Mouse (Mus musculus) hindlimb bud, embryonic 11.5 days (tissue): ENCODE measurements around the gene Gm49395.

Experiments used
- DNase-seq: peaks from one replicate; pipeline ENCODE4 v3.0.0-alpha.2; 2012; ENCODE audit warnings: low read depth, low spot score; ENCODE audit errors: extremely low spot score

The Gm49395 gene

DNA sequence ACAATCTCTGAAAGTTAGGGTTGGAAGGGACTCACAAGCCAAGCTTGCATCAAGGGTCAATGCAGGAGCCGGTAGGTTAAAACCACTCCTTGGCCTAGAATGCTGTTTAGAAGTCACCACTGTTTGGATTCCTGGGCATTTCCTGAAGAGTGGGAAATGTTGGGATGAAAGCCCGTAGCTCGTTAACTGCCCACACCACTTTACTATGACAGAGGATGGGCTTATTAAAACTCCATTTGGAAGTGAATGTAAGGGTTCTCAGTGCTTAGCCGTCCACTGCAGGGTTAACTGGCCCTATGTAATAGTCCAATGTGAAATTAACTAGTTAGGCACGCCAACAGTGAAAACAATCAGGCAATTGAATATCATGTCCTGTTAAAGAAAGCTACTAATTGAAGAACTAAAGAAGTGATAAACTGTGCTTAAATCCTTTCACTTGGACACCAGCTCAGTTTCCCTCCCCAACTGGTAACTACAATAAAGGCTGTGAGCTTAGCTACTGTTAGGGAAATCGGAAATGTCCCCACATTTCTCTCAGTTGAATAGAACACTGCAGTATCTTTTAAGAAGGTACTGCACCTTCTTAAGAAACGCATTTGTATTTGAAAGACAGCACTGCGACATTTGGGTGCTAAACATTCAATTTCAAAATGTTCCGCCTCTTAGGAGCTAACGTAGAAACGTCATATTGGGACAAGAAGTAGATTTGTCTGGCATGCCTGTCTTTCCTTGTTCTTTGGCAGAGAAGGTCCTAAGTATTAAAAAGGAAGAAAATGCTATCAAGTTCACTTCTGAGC, 1.1 kb downstream of the Gm49395 start:
- peak; percentile 12 for DNase-seq

DNA sequence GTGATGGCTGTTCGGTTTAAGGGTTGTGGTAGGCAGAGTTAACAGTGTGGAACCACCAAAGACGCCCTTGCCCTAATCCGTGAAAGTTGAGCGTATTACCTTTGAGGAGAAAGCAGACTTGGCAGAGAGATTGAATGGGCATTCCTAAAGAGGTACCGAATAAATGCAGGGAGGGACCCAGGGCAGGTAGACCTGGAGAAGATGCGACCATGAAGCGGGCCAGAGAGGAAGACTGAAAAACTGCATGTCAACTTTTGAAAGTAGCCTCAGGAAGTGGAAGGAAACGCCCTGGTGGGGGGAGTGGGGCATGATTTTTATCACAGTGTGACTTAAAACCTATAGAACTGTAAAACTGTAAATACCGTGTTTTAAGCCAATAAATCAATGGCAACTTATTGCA, 2.3 kb downstream of the Gm49395 start:
- no peak for DNase-seq

DNA sequence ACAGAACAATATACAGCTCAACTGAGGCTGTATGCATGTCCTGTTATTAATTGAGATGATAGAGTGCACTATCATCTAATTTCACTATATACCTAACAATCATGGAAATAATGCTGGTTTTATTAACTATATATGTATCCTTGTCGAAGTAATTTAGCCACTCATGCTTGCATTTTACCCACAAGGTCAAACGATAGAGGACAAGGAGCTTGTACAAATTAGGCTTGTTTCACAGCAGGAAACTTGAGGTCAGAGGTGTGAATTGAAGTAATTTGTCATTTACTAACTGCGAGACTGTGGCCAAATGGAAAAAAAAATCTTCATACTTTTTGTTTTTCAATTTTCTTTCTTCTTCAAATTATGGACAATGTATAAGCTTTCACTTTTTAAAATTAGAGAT, 3.5 kb downstream of the Gm49395 start:
- DNase-seq, result no peak

DNA sequence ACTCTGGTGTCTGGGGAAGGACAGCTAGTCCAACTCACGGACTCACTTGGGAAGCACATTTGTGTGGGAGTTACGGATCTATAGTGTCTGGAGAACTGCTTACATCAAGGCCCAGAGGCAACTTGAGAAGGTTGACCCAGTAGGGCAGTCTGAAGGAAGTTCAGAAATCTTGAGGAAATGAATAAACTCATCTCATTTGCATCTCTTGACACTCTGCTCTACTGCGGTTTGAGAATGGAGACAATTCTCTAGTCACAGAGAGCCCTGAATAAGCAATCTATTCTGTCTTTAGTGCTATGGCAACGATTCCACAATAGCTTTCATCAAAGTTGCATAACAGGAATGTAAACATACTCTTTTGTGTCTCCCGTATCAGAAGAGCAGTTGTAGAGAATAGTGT, 4.8 kb downstream of the Gm49395 start:
- DNase-seq, result no peak

DNA sequence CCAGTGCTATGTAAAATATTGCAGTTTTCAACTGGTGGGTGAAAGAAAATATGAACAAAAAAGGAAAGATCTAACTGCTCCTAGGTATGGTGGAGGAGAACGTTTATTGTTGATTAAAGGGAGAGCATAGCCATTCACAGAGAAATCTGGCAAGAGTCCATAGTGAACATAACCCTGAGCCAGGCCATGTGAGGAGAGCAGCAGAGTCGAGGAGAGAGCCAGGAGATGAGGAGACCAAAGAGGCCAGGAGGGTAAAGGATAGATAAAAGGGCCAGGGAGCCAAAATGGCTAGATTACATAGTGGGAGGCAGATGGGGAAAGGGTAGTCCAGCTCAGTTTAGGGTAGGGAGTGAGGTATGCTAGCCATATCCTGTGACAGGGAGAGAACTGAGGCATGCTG, 5.5 kb downstream of the Gm49395 start:
- no peak for DNase-seq

DNA sequence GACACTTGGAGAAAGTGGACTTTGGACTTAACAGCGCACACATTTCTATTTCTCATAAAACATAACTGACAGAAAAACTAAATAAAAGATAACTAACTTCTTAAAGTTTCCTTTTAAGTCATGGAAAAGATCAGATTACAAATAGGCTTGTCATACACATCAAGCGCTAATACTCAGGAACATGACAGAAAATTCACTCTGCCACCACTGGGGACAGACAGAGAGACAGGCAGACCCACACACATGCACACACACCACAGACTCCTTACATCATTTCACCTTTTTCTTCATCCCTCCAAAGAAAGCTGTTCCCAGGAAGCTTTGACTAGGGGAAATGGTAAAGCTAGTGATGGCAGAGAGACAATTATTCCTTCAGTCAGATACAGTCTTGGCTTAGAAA, 6.3 kb downstream of the Gm49395 start:
- DNase-seq, result no peak

DNA sequence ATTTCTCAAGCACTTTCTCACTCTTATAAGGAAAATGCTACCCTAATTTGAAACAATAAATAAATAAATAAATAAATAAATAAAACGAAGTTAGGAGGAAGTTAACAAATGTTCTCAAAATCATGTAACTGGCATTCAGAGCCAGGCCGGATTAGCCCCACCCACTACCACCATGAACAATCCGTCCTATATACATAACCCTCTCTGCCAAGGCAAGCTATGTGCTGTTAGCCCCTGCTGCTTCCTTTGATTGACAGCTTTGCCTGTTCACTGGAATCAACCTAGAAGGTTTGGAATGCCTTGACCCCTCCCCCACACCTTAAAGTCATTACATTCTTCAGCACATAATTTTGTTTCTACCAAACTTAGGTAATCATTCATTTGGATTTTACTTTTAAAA, 10.2 kb downstream of the Gm49395 start:
- DNase-seq, result no peak

DNA sequence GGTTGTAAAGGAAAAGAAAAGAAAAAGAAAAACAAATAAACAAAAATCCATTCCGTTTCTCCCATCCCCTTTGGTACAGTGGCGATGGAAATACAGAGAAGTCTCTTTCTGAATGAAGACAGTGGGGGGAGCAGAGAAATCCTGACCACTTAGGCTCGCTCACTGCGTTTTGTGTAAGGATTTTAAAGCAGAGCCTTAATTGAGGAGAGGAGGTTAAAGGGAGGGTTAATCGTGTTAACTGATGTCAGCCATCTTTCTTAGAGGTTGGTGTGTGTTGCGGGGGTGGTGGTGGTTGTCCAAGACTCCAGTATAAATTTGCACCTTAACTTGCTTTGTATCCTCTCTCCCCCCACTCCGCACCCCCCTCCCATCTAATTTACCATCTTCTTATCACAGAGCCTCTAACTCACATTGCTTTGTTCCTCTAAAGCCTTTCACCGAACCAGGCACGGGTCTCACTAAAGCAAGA, 10.7 kb downstream of the Gm49395 start:
- DNase-seq, result no peak

DNA sequence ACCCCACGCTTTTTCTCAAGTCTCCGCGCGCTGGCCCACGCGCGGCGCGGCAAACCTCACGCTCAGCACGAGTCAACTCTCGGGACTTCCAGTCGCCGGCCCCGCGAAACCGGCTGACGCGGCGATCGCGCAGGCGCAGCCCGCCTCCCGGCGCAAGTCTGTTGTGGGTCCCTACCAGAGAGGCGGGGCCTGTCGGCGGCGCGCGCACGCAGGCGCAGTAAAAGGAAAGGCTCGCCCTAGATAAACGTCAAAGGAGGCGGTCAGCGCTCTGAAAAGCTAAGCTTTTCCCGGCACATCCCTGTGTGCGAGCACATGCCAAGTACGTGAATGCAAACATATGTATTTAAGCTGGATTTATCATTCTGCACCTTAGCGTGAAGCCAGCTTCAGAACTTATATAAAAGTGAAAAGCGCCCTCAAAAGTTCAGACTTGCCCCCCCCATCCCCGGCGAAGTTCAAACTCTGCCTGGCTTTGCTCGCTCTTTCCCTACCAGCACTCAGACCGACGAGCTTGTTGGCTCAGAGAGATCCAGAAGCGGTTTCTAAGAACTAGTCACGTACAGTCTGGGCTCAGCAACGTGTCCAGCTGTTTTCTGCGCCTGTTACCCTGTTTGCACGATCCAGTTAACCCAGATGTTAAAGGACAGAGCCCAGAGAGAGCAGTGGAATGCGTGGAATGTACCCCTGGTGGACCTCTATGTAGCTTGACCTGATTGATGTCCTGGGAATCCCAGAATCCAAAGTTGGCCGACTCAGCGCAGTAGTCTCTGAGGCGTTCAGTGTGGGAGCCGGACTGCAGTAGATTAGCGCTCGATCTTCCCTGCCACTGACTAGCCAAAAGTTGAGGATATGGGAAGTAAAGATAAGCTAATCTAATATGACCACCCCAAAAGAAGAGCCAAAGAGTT, 11.4 kb downstream of the Gm49395 start, which contains the start of gene Pelo:
Gene Pelo, minus strand, starts transcription at position 118 of the 908 bp plus-strand sequence.
- DNase-seq, result peak; percentile 62

DNA sequence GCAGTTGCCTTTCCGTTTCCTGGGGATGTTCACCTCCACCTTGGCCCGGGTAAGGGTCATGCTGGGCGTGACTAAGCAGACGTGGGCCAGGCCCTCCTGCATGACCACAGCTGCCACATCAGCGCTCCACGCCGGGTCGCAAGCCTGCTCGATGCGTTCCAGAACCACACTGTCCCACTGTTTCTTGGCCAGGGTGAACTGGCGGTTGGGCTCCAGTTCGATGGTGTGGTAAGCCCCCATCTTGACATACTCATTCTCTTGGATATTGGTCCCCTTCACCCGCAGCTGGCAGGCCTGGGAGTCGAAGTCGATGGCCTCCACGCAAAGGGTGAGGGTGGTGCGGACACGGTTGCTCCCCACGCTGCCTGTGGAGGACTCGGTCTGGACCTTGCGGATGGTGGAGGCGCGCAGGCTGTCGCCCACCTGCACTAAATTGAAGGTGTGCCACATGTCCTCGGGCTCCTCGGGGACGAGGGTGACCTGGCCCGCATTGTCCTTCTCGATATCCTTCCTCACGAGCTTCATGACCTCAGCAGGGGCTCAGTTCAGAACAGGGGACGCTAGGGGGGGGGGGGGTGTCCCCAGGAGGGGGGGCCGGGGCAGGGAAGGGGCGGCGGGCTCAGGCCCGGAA, 12.2 kb downstream of the Gm49395 start:
- no peak for DNase-seq

DNA sequence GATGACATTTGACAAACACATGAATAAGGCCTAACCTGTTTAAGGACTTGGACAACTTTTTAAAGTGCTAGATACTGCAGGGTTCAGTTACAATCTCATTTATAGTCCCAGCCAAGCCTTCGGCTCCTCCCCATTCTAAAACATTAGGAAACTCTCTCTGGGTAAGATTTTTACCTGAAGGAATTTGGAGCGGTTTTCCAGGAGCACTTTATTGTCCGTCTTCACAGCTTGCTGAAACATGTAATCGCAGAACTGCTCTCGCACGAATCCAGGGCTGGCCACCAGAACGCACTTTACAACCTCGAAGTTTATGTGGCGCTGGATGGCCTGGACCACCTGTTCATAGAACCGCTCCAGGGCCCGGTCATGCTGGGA, 12.7 kb downstream of the Gm49395 start:
- DNase-seq, result no peak

DNA sequence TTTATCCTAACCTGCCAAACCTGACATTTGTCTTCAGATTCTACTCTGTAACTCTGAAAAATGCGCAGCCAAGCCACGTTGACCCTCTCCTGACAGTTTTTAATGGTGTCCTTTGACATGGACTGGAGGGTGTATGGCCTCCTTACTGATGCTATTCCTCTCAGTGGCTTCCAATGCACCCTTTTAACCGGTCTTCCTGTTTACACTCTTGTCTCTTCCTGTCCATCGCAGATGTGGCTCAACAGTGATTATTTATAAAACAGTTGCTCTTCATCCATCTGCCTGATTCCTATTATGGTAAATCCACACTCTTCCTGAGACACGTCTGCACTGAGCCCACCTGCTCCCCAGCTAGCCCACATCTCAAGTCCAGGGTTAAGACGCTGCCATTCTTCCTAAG, 15.7 kb downstream of the Gm49395 start:
- no peak for DNase-seq

DNA sequence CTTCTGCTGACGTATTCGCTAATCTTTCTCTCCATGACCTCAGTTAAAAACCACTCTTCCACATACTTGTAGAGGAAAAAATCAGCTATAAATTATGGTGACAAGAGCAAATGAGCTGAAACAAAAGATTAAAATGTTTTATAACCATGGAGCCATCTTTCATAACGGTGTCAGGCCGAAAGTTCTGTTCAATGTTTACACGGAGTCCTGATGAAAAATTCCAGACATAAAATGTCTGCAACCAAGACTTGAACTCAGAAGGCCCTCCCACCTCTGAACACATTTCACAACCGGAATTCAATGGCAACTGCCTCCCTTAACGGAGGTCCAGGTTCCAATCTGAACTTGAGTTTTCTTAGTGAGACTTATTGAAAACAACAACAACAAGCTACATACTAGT, 19.4 kb downstream of the Gm49395 start:
- no peak for DNase-seq

DNA sequence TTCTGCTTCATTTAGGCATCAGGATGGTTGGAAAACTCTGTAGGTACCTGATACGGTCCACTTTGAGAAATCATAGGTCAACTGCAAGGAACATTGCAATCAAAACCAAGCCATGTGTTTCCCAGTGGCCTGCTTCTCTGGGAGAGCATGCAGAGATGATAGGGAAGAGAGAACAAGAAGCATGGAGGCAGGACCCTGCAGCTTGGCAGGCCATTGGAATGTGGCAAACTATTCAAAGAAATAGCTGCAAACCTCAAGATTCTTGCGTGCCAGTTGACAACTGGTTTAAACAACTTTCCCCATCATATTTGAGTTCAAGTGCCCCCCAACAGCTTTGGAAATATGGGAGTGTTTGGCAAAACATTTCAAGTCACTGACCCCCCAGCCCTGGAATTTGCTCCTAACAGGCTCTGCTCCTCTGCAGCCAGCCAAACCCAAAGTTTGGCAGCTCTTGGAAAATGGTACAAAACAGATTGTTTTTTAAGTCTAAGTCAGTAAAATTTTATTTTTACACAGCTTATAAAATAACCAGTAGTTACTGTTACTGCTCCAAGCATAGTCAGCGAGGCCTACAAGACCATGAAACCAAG, 21.6 kb downstream of the Gm49395 start:
- no peak for DNase-seq

DNA sequence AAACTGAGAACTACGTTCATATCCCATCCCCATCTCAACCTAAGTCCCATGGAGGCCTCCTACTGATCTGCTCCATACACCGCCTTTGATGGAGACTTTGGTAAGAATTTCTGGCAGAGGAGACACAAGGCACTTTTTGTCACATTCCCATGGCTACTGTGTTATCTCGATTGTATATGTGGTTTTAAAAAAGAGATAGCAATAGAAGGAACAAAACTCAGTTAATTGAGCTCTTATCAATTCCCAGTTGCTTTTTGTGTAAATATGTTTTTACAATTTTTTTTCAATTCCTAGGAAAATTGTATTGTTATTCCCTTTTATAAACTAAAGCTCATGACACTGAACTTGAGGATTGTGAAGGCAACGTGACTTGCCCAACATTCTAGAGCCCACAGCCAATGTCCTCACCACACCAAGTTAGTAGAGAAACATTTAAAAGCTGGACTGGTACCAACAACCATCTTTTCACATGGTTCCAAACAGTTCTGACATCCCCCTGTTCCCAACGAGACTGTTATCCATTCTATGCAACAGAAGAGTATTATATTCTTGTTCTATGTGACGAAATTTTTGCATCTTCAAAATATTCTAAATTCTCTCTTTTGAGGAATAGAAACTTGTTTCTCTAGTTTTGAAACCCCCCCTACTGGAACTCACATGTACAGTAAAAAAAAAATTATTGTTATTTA, 22.6 kb downstream of the Gm49395 start:
- no peak for DNase-seq

DNA sequence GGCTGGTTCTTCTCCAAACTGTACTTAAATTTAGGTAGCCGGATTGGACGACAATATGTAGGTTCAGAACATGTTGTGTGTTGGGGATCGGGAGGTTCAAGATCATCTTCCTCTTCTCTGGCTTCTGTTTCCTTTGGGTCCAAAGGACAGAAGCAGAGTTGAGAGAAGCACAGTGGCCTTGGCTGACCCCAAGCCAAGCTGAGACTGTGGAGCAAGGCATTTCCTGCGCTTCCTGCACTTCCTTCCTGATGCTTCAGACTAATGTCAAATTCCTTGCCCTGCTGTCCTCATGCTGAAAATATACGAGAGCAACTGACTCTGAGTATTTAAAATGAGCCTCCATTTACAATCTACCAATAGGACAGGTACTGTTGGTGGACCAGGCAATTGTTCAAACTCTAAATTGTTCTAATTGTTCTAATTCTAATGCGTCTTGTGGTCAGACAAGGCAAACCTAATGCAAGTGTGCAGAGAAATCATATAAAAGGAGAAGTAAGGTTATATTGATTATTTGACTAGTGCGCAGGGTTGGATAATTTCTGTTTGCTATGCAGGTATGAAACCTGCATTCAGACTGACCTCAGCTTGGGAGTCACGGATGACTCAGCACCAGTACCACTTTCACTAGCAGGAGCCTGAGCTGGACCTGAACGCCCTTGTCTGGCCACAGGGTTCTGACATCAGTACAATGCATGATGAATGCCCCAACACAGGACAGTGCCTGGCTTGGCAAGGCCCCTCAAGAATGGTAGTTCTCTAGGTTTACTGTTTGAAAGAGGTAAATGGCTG, 24.2 kb downstream of the Gm49395 start:
- no peak for DNase-seq

DNA sequence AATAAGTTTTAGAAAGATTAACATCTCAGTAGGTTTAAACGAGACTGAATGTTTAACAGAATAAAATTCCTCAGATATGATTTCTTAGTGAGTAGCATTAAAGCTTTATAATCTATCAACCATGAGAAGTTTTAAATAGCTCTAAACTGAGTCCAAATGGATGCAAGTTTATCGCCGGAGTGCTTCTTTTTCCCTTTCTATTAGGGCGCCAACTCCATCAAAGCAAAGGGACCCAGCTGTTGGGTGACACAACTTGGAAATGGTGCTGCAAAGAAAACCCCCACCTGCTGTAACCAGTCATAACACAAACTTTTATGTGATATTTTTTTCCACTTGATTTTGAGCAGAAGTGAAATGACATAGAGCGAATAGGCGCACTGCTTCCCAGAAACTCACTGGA, 29.3 kb downstream of the Gm49395 start:
- DNase-seq, result no peak

DNA sequence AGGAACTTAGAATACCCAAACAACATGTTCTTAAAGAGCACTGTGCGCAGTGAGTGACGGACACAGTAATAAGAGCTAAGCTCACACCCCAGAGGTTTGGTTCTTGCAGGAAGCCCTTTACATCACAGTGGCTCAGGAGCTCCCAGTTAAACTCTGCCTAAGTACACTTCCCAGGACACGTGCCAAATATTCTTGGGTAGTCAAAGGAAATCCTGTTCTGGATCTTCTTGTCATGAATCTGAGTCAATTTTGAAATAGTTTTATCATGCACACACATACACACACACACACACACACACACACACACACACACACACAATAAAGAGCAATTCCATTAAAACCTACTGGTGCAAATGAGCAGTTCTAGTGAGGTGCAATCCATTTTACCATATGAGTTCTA, 30.3 kb downstream of the Gm49395 start:
- no peak for DNase-seq

DNA sequence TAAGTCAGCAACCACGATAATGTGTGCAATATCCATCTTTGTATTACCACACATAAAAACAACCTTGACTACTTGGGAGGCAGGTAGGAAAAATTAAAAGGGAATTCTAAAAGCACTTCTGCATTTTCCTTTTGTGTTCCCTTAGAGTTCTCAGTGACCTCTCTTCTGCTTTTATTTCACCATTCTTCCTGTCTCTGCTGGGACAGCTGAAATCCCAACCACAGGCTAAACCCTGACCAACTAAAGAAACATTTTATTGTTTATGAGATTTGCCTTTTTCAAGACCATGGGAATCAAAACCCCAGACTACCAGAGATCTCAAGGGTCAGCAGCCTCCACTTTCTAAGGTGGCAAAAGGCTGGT, 33.8 kb downstream of the Gm49395 start:
- no peak for DNase-seq
